ENCODE assay signal across 8 mouse cellular contexts in genomic region chr4:141353868-141354267, GRCm38 (mm10). TPM values are rescaled to one million over a fixed set of nuclear protein-coding genes. Genes with fewer than 3 reads are reported as not detected.
DNase-seq lines count a peak whose midpoint lies in the region; TF ChIP-seq lines count a peak whose summit lies in the region.
"Had no signal": no experiment of that assay in that cellular context is flagged by ENCODE, and none has a peak within 500 bp of the region (broad histone marks: within the 10 kb centered on the region; RNA-seq: fewer than 3 reads in every experiment).

No protein-coding gene starts in this region.

- H3K4me1 ChIP-seq in lung, adult 2 months (ENCODE audit: control insufficient read depth, insufficient read depth, low read length), result peaks cover 3% of the 10 kb centered on the region

- 23% methylated on average over 8 of the region's 8 CpGs for WGBS in lung, adult 2 months

- DNase-seq in urinary bladder, postnatal 14 days (ENCODE audit: low spot score), result peak; percentile 70
- no peak for DNase-seq in urinary bladder, adult 2 months (ENCODE audit: low spot score)
- DNase-seq in heart, postnatal 14 days, result peak; percentile 67
- peak; percentile 28 for DNase-seq in lung, adult 2 months
- DNase-seq in layer of hippocampus, postnatal 25 days (ENCODE audit: extremely low spot score in 1 of 2, low spot score in 1 of 2), result no peak
- no peak for DNase-seq in left cerebral cortex, postnatal 14 days (ENCODE audit: low spot score in 2 of 2)
- no peak for DNase-seq in testis, postnatal 14 days (ENCODE audit: low spot score)

- TF ChIP-seq CTCF in lung, adult 2 months (IDR thresholded peaks at IDR 0.05; ENCODE audit: insufficient read depth, low read length), result no peak

- no peak overlapping the region for H3K4me3 ChIP-seq in lung, adult 2 months (replicated peaks; ENCODE audit: extremely low read depth, low read depth, low read length)

- no peak for TF ChIP-seq POLR2A in lung, adult 2 months (IDR thresholded peaks at IDR 0.05; ENCODE audit: borderline replicate concordance, extremely low read depth, low read depth, low read length)

- intact Hi-C loops in heart, postnatal 14 days (cut with DNase I), result no loop called here
- intact Hi-C loops in left cerebral cortex, postnatal 14 days (cut with DNase I), result no loop called here

RNA-seq across cellular contexts. Expression of gene Fam131c, which starts 14.2 kb away (rescaled TPM):
- polyA plus RNA-seq in urinary bladder, adult 2 months (2012; rRNA removed), result 0.28 and 0.66 TPM in 2 replicates
- total RNA-seq in heart, postnatal 14 days (2021), result under 1 TPM; 0.15 to 0.65 TPM
- 0.70 and 2.1 TPM in 2 replicates for polyA plus RNA-seq in lung, adult 2 months (2012; rRNA removed)
- total RNA-seq in layer of hippocampus, postnatal 25 days (2021), result 1 to 10 TPM; 2.8 to 3.1 TPM
- 1 to 10 TPM; 5.4 to 5.5 TPM for total RNA-seq in left cerebral cortex, postnatal 14 days (2021)

RNA-seq across cellular contexts. Expression of gene Clcnka, which starts 44.7 kb away (rescaled TPM):
- polyA plus RNA-seq in urinary bladder, adult 2 months (2012; rRNA removed), result not detected in 2 replicates
- total RNA-seq in heart, postnatal 14 days (2021), result not detected
- polyA plus RNA-seq in lung, adult 2 months (2012; rRNA removed), result 1.4 TPM in 1 of 2 replicates, not detected in the other
- under 1 TPM in 1 of 2 experiments, not detected in 1; 0.23 TPM for total RNA-seq in layer of hippocampus, postnatal 25 days (2021)
- total RNA-seq in left cerebral cortex, postnatal 14 days (2021), result not detected
- polyA plus RNA-seq: small intestine, adult 2 months had no signal

RNA-seq across cellular contexts. Expression of gene Epha2, which starts 52.8 kb away (rescaled TPM):
- 20.2 and 25.6 TPM in 2 replicates for polyA plus RNA-seq in urinary bladder, adult 2 months (2012; rRNA removed)
- 1 to 10 TPM; 8.0 to 8.9 TPM for total RNA-seq in heart, postnatal 14 days (2021)
- 54.0 and 68.8 TPM in 2 replicates for polyA plus RNA-seq in lung, adult 2 months (2012; rRNA removed)
- 1 to 10 TPM in 1 of 2 experiments, under 1 TPM in 1; 0.99 to 1.4 TPM for total RNA-seq in layer of hippocampus, postnatal 25 days (2021)
- total RNA-seq in left cerebral cortex, postnatal 14 days (2021), result 1 to 10 TPM; 2.2 to 2.7 TPM

Comparison
In these comparisons a context has a peak if more than half of its experiments do, and no peak if none do; other contexts are left out.
1. DNase-seq: peak in urinary bladder, postnatal 14 days (single experiment), heart, postnatal 14 days (2 of 2) and lung, adult 2 months (single experiment); none in urinary bladder, adult 2 months (single experiment), layer of hippocampus, postnatal 25 days (0 of 2), left cerebral cortex, postnatal 14 days (0 of 2) and testis, postnatal 14 days (single experiment).